Mouse (Mus musculus) heart, embryonic 13.5 days (tissue): ENCODE measurements at regions not wholly inside any gene's neighbourhood (a gene's known extent, or its start where the extent isn't known, plus 50 kb on each side); places are given as distances from the start of the nearest gene placed in this dataset.

Experiments
- ATAC-seq: fragments of 200-750 bp; cut with Nextera tagmentation; 2 replicates; pipeline ENCODE4 v1.8.0; 2017; ENCODE audit warnings: moderate TSS enrichment; ENCODE audit not compliant: insufficient number of reproducible peaks, low FRiP score, low TSS enrichment; ENCODE audit errors: extremely low read depth
- H3K27ac ChIP-seq: fragments of 300-500 bp; sonication (generic); replicated peaks from 2 replicates; pipeline ENCODE4 v1.5.1; 2015; ENCODE audit warnings: moderate library complexity, mild to moderate bottlenecking, inconsistent platforms
- H3K27me3 ChIP-seq: fragments of 300-500 bp; sonication (generic); replicated peaks from 2 replicates; pipeline ENCODE4 v1.6.1; 2015; ENCODE audit warnings: mild to moderate bottlenecking, inconsistent platforms
- H3K36me3 ChIP-seq: fragments of 300-500 bp; sonication (generic); 2 replicates; pipeline ENCODE4 v1.6.1; 2015; ENCODE audit warnings: mild to moderate bottlenecking, inconsistent platforms
- H3K4me1 ChIP-seq: fragments of 300-500 bp; sonication (generic); 2 replicates; pipeline ENCODE4 v1.6.1; 2015; ENCODE audit warnings: inconsistent platforms
- H3K4me2 ChIP-seq: fragments of 300-500 bp; sonication (generic); 2 replicates; pipeline ENCODE4 v1.6.1; 2015; ENCODE audit warnings: inconsistent platforms, mild to moderate bottlenecking, moderate library complexity
- H3K4me3 ChIP-seq: fragments of 300-500 bp; sonication (generic); 2 replicates; pipeline ENCODE4 v1.5.1; 2015; ENCODE audit warnings: moderate library complexity, mild to moderate bottlenecking, inconsistent platforms
- H3K9ac ChIP-seq: fragments of 300-500 bp; sonication (generic); 2 replicates; pipeline ENCODE4 v1.6.1; 2015; ENCODE audit warnings: inconsistent platforms, mild to moderate bottlenecking, moderate library complexity
- H3K9me3 ChIP-seq: fragments of 300-500 bp; sonication (generic); 2 replicates; pipeline ENCODE4 v1.6.1; 2016; ENCODE audit warnings: inconsistent platforms
- WGBS: fragments of 180-500 bp; shearing (Covaris S2); methylation state at CpG from one replicate; pipeline ENCODE4 v1.1.7; 2015; ENCODE audit warnings: mixed read lengths; 5-methylcytosine and 5-hydroxymethylcytosine counted together

- H3K4me1 ChIP-seq: peaks cover 3% of the 10 kb centered on the region; the same call in 1 of the 2 replicates
- no peak overlapping the region for H3K9ac ChIP-seq
- no peaks in the 10 kb centered on the region for H3K27me3 ChIP-seq
- no peaks in the 10 kb centered on the region for H3K9me3 ChIP-seq
- H3K36me3 ChIP-seq: no peaks in the 10 kb centered on the region
- no peak overlapping the region for H3K4me3 ChIP-seq
- no peak overlapping the region for H3K4me2 ChIP-seq
- H3K27ac ChIP-seq: no peak overlapping the region
- ATAC-seq: no peak
Measured at GRCm38 (mm10) chr7:72503756-72504155, 197.3 kb upstream of the Mctp2 start.

GRCm38 (mm10) chr7:72504268-72504667, 197.9 kb upstream of the Mctp2 start:
- WGBS: 70% methylated on average over 4 of the region's 4 CpGs

GRCm38 (mm10) chr7:72505732-72506460, 199.5 kb upstream of the Mctp2 start:
- H3K9me3 ChIP-seq: no peaks in the 10 kb centered on the region
- no peak overlapping the region for H3K27ac ChIP-seq
- no peaks in the 10 kb centered on the region for H3K27me3 ChIP-seq
- WGBS: 71% methylated on average over 8 of the region's 8 CpGs
- H3K4me2 ChIP-seq: no peak overlapping the region
- ATAC-seq: no peak
- H3K4me3 ChIP-seq: no peak overlapping the region
- H3K4me1 ChIP-seq: peaks cover 6% of the 10 kb centered on the region; the same call in 1 of the 2 replicates
- no peaks in the 10 kb centered on the region for H3K36me3 ChIP-seq
- H3K9ac ChIP-seq: no peak overlapping the region

More at GRCm38 (mm10) chr7:72504268-72504667, 197.9 kb upstream of the Mctp2 start:
- Histone ChIP-seq H3K4me1 (peaks cover 3% of the 10 kb centered on the region; the same call in 1 of the 2 replicates), H3K4me3 (no peak overlapping the region), H3K27ac (no peak overlapping the region), H3K9me3 (no peaks in the 10 kb centered on the region), H3K36me3 (no peaks in the 10 kb centered on the region), H3K9ac (no peak overlapping the region), H3K4me2 (no peak overlapping the region), H3K27me3 (no peaks in the 10 kb centered on the region)
- ATAC-seq: no peak

GRCm38 (mm10) chr7:72507946-72508345, 201.5 kb upstream of the Mctp2 start:
- no peak overlapping the region for H3K9ac ChIP-seq

GRCm38 (mm10) chr7:72510116-72510515, 203.7 kb upstream of the Mctp2 start:
- 51% methylated on average over 4 of the region's 4 CpGs for WGBS

More at GRCm38 (mm10) chr7:72507946-72508345, 201.5 kb upstream of the Mctp2 start:
- no peak overlapping the region for H3K4me3 ChIP-seq
- 67% methylated on average over 5 of the region's 5 CpGs for WGBS
- no peaks in the 10 kb centered on the region for H3K27me3 ChIP-seq
- H3K9me3 ChIP-seq: no peaks in the 10 kb centered on the region; the same call in 1 of the 2 replicates
- no peaks in the 10 kb centered on the region for H3K36me3 ChIP-seq
- no peak overlapping the region for H3K27ac ChIP-seq
- H3K4me1 ChIP-seq: peaks cover 6% of the 10 kb centered on the region; the same call in 1 of the 2 replicates
- no peak overlapping the region for H3K4me2 ChIP-seq
- no peak for ATAC-seq

GRCm38 (mm10) chr7:72513446-72513845, 207.0 kb upstream of the Mctp2 start:
- Histone ChIP-seq H3K27ac (no peak overlapping the region), H3K36me3 (no peaks in the 10 kb centered on the region), H3K4me1 (0 out of 2 replicates have a peak, but pooled peaks cover 2% of the 10 kb centered on the region), H3K4me3 (no peak overlapping the region), H3K4me2 (no peak overlapping the region), H3K9ac (no peak overlapping the region), H3K27me3 (no peaks in the 10 kb centered on the region), H3K9me3 (no peaks in the 10 kb centered on the region; the same call in 1 of the 2 replicates)
- no peak for ATAC-seq
- 80% methylated on average over 4 of the region's 4 CpGs for WGBS

More at GRCm38 (mm10) chr7:72510116-72510515, 203.7 kb upstream of the Mctp2 start:
- H3K9me3 ChIP-seq: no peaks in the 10 kb centered on the region; the same call in 1 of the 2 replicates
- no peak overlapping the region for H3K4me2 ChIP-seq
- peaks cover 6% of the 10 kb centered on the region; the same call in 1 of the 2 replicates for H3K4me1 ChIP-seq
- H3K4me3 ChIP-seq: no peak overlapping the region
- H3K9ac ChIP-seq: no peak overlapping the region
- H3K27me3 ChIP-seq: no peaks in the 10 kb centered on the region
- H3K27ac ChIP-seq: no peak overlapping the region
- H3K36me3 ChIP-seq: no peaks in the 10 kb centered on the region
- ATAC-seq: no peak

- H3K4me1 ChIP-seq: 0 out of 2 replicates have a peak, but pooled peaks cover 1% of the 10 kb centered on the region
- H3K9me3 ChIP-seq: no peaks in the 10 kb centered on the region; the same call in 1 of the 2 replicates
- H3K4me2 ChIP-seq: no peak overlapping the region
- no peak overlapping the region for H3K4me3 ChIP-seq
- WGBS: 75% methylated on average over 2 of the region's 2 CpGs
- no peaks in the 10 kb centered on the region for H3K27me3 ChIP-seq
- no peak overlapping the region for H3K9ac ChIP-seq
- H3K27ac ChIP-seq: no peak overlapping the region
- no peak for ATAC-seq
- H3K36me3 ChIP-seq: no peaks in the 10 kb centered on the region
Measured at GRCm38 (mm10) chr7:72514851-72515250, 208.4 kb upstream of the Mctp2 start.

- 66% methylated on average over 5 of the region's 5 CpGs for WGBS
- H3K4me2 ChIP-seq: no peak overlapping the region
- H3K9ac ChIP-seq: no peak overlapping the region
- H3K36me3 ChIP-seq: no peaks in the 10 kb centered on the region
- H3K9me3 ChIP-seq: no peaks in the 10 kb centered on the region
- H3K4me3 ChIP-seq: no peak overlapping the region
- H3K27me3 ChIP-seq: no peaks in the 10 kb centered on the region
- ATAC-seq: no peak
- no peak overlapping the region for H3K27ac ChIP-seq
- no peaks in the 10 kb centered on the region for H3K4me1 ChIP-seq
Measured at GRCm38 (mm10) chr7:72518421-72518972, 212.1 kb upstream of the Mctp2 start.

- ATAC-seq: no peak
- no peak overlapping the region for H3K4me3 ChIP-seq
- H3K27me3 ChIP-seq: no peaks in the 10 kb centered on the region
- H3K4me2 ChIP-seq: no peak overlapping the region
- 55% methylated on average over 6 of the region's 6 CpGs for WGBS
- no peaks in the 10 kb centered on the region for H3K9me3 ChIP-seq
- H3K36me3 ChIP-seq: no peaks in the 10 kb centered on the region
- H3K9ac ChIP-seq: no peak overlapping the region
- no peaks in the 10 kb centered on the region for H3K4me1 ChIP-seq
- 0 out of 2 replicates have a peak overlapping the region, but pooled peaks have one; percentile 39 for H3K27ac ChIP-seq
Measured at GRCm38 (mm10) chr7:72519359-72520115, 213.1 kb upstream of the Mctp2 start.

- Histone ChIP-seq H3K27me3 (no peaks in the 10 kb centered on the region), H3K9me3 (no peaks in the 10 kb centered on the region), H3K36me3 (no peaks in the 10 kb centered on the region), H3K4me2 (no peak overlapping the region), H3K4me3 (no peak overlapping the region), H3K4me1 (no peaks in the 10 kb centered on the region), H3K27ac (no peak overlapping the region), H3K9ac (no peak overlapping the region)
- no peak for ATAC-seq
- WGBS: 81% methylated on average over 3 of the region's 3 CpGs
Measured at GRCm38 (mm10) chr7:72528873-72529272, 222.5 kb upstream of the Mctp2 start.

- no peak overlapping the region for H3K27ac ChIP-seq
- no peaks in the 10 kb centered on the region; the same call in 1 of the 2 replicates for H3K27me3 ChIP-seq
- H3K4me2 ChIP-seq: no peak overlapping the region
- H3K4me1 ChIP-seq: no peaks in the 10 kb centered on the region
- no peak overlapping the region for H3K4me3 ChIP-seq
- no peaks in the 10 kb centered on the region for H3K36me3 ChIP-seq
- no peak overlapping the region for H3K9ac ChIP-seq
- no peaks in the 10 kb centered on the region for H3K9me3 ChIP-seq
- WGBS: 66% methylated on average over 6 of the region's 6 CpGs
- no peak for ATAC-seq
Measured at GRCm38 (mm10) chr7:72538288-72538687, 231.9 kb upstream of the Mctp2 start.
